Mouse (Mus musculus) CH12.LX (cell line): Measurements from ENCODE around the gene Atf1. TPM values are rescaled to one million over a fixed set of nuclear protein-coding genes. Genes with fewer than 3 reads are reported as not detected.
A peak's percentile ranks its signal among the peaks of the same experiment; 100 is the strongest.

ENCODE experiments used
- DNase-seq: peaks from one replicate; pipeline ENCODE4 v3.0.0-alpha.2; 2013; ENCODE audit errors: extremely low read depth
- H3K27ac ChIP-seq: 2 replicates; pipeline ENCODE4 v1.5.1; 2012; ENCODE audit warnings: low read depth, mild to moderate bottlenecking, control low read depth, moderate library complexity; ENCODE audit not compliant: insufficient read depth
- H3K27me3 ChIP-seq: replicated peaks from 2 replicates; pipeline ENCODE3; 2012; ENCODE audit warnings: inconsistent platforms
- H3K36me3 ChIP-seq, 2 experiments: replicated peaks in 1 of 2; 2 replicates each; pipeline versions ENCODE3 to v1.6.1; 2012; ENCODE audit warnings: inconsistent platforms in 1 of 2, low read length in 1 of 2, mild to moderate bottlenecking in 1 of 2, mixed read lengths in 1 of 2, moderate library complexity in 1 of 2; ENCODE audit not compliant: control insufficient read depth in 1 of 2, insufficient read depth in 1 of 2
- H3K4me1 ChIP-seq, 2 experiments: 2 replicates each; pipeline ENCODE4 v1.6.1; 2012; ENCODE audit warnings: inconsistent platforms in 1 of 2, moderate library complexity in 1 of 2; ENCODE audit not compliant: insufficient read depth in 2 of 2, control insufficient read depth in 1 of 2
- H3K4me2 ChIP-seq: 2 replicates; pipeline ENCODE4 v1.6.1; 2012; ENCODE audit warnings: low read depth, mild to moderate bottlenecking, control low read depth; ENCODE audit not compliant: poor library complexity, insufficient read depth, severe bottlenecking
- H3K4me3 ChIP-seq, 3 experiments: fragments of 150-350 bp in 1 of 3; sonication (generic) in 1 of 3; replicated peaks in 1 of 3; 2 replicates each; pipeline versions ENCODE3 to v1.5.1; 2011 to 2012; ENCODE audit warnings: low read depth in 2 of 3, low read length in 2 of 3, mild to moderate bottlenecking in 2 of 3, moderate library complexity in 2 of 3, control low read depth in 1 of 3, improper control_type of control experiment in 1 of 3, inconsistent platforms in 1 of 3, mixed read lengths in 1 of 3; ENCODE audit not compliant: poor library complexity in 1 of 3
- H3K79me2 ChIP-seq: replicated peaks from 2 replicates; pipeline ENCODE4 v1.6.1; 2012; ENCODE audit warnings: mild to moderate bottlenecking, moderate library complexity; ENCODE audit not compliant: control insufficient read depth, poor library complexity, insufficient read depth, severe bottlenecking; ENCODE audit errors: extremely low read depth
- H3K9ac ChIP-seq: 2 replicates; pipeline ENCODE4 v1.6.1; 2012; ENCODE audit warnings: low read depth, mild to moderate bottlenecking, control low read depth, moderate library complexity; ENCODE audit not compliant: insufficient read depth
- H3K9me3 ChIP-seq: replicated peaks from 2 replicates; pipeline ENCODE3; 2012; ENCODE audit warnings: low read length, inconsistent platforms, mixed read lengths
- CHD1 ChIP-seq: IDR thresholded peaks from 2 replicates; pipeline ENCODE4 v1.6.1; 2012; ENCODE audit warnings: low read depth, low read length, improper control_type of control experiment, inconsistent platforms
- CTCF ChIP-seq, 2 experiments: IDR thresholded peaks in 1 of 2; conservative IDR thresholded peaks in 1 of 2; 2 replicates each; pipeline ENCODE4 v1.5.1; 2011 to 2012; ENCODE audit warnings: low read depth in 2 of 2, low read length in 2 of 2, improper control_type of control experiment in 1 of 2, inconsistent platforms in 1 of 2, mild to moderate bottlenecking in 1 of 2, moderate library complexity in 1 of 2
- E2F4 ChIP-seq: IDR thresholded peaks from 2 replicates; pipeline ENCODE4 v1.6.1; 2011; ENCODE audit warnings: low read depth, low read length, improper control_type of control experiment; ENCODE audit not compliant: insufficient replicate concordance
- ETS1 ChIP-seq: conservative IDR thresholded peaks from 2 replicates; pipeline ENCODE4 v1.6.1; 2012; ENCODE audit warnings: low read depth, mild to moderate bottlenecking, inconsistent platforms, low read length, improper control_type of control experiment, moderate library complexity
- HCFC1 ChIP-seq: IDR thresholded peaks from 2 replicates; pipeline ENCODE4 v1.6.1; 2012; ENCODE audit warnings: low read depth, mild to moderate bottlenecking, inconsistent platforms, low read length, improper control_type of control experiment
- JUND ChIP-seq: conservative IDR thresholded peaks from 2 replicates; pipeline ENCODE4 v1.6.1; 2011; ENCODE audit warnings: low read depth, low read length, improper control_type of control experiment
- MAX ChIP-seq: IDR thresholded peaks from 2 replicates; pipeline ENCODE4 v1.6.1; 2011; ENCODE audit warnings: low read length, improper control_type of control experiment
- MEF2A ChIP-seq: IDR thresholded peaks from 2 replicates; pipeline ENCODE4 v1.6.1; 2014; ENCODE audit warnings: low read depth, mild to moderate bottlenecking, inconsistent platforms, low read length, improper control_type of control experiment, borderline replicate concordance
- MXI1 ChIP-seq: IDR thresholded peaks from 2 replicates; pipeline ENCODE4 v1.6.1; 2011; ENCODE audit warnings: mild to moderate bottlenecking, low read depth, low read length, improper control_type of control experiment
- MYC ChIP-seq: IDR thresholded peaks from 2 replicates; pipeline ENCODE4 v1.6.1; 2011; ENCODE audit warnings: low read depth, mild to moderate bottlenecking, improper control_type of control experiment, low read length
- PAX5 ChIP-seq: IDR thresholded peaks from 2 replicates; pipeline ENCODE4 v1.6.1; 2012; ENCODE audit warnings: low read length, inconsistent platforms, mixed read lengths
- POLR2A ChIP-seq: IDR thresholded peaks from 2 replicates; pipeline ENCODE4 v1.6.1; 2011; ENCODE audit warnings: low read depth, mild to moderate bottlenecking, improper control_type of control experiment, low read length
- RAD21 ChIP-seq: IDR thresholded peaks from 2 replicates; pipeline ENCODE4 v1.6.1; 2011; ENCODE audit warnings: low read depth, mild to moderate bottlenecking, low read length, improper control_type of control experiment, moderate library complexity
- RCOR1 ChIP-seq: conservative IDR thresholded peaks from 2 replicates; pipeline ENCODE4 v1.6.1; 2012; ENCODE audit warnings: low read depth, mild to moderate bottlenecking, inconsistent platforms, low read length, improper control_type of control experiment
- SMC3 ChIP-seq: IDR thresholded peaks from 2 replicates; pipeline ENCODE4 v1.6.1; 2011; ENCODE audit warnings: low read depth, low read length, improper control_type of control experiment
- ZC3H11A ChIP-seq: IDR thresholded peaks from 2 replicates; pipeline ENCODE4 v1.6.1; 2012; ENCODE audit warnings: low read depth, mild to moderate bottlenecking, inconsistent platforms, low read length, improper control_type of control experiment
- dilution Hi-C: fragments of 300-500 bp; cut with MboI; formaldehyde crosslinking; loops from 2 replicates; pipeline ENCODE4 v1.14.3; 2020; ENCODE audit warnings: low sequenced_read_pairs; ENCODE audit not compliant: extremely low pct_unique_long_range_greater_than_20kb, extremely low pct_ligation_motif_present
- in situ Hi-C: fragments of 300-500 bp; cut with MboI; formaldehyde crosslinking; loops from 3 replicates; pipeline ENCODE4 v1.14.3; 2019; ENCODE audit warnings: low sequenced_read_pairs, low pct_ligation_motif_present, low pct_unique_long_range_greater_than_20kb, mixed read lengths
- polyA plus RNA-seq: library from polyadenylated mRNA; unstranded; fragments of >175 nt; gene quantifications from 2 replicates; pipeline ENCODE4 v1.2.1, GENCODE M21; 2012; ENCODE audit warnings: low read depth; ENCODE audit not compliant: insufficient read length
- total RNA-seq, 2 experiments: library from RNA; depleted of rRNA; stranded (reverse); fragments of 300-350 nt in 1 of 2; fragments of >200 nt in 1 of 2; gene quantifications; 2 replicates each; pipeline ENCODE4 v1.2.3; 2012 to 2014

Atf1 gene
- total and polyA plus RNA-seq, 3 experiments: 28.2 to 133 (median 51.1) TPM

DNA sequence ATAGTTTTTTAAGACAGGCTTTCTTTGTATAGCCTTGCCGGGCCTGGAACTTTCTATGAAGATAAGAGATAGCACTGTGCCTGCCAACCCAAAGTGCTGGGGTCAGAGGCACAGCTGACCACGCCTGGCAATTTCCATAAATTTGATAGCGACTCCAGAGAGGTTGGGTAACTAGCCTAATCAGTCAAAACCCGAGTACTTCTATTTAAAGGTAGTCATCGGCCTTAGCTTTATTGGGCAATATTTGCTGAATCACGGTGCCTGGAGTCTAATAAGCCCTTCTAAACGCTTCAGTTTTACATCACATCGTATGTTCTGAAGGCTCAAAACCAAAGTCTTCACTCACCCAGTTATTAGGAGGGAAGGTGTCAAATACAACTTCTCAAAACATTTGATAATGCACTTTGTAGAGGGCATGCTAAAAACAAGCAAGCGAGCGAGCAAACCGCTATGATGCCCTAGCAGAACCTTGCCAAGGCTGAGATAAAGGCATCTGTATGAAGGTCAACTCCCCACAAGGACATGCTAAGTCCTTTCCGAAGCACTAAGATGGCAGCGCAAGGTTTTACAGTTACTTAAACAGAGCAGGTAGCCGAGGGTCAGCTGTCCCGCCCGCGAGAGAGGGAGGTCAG lies 472 bp upstream of the Atf1 start (continued):
- TF ChIP-seq MXI1 (peak; percentile 72; the same call in 1 of the 2 replicates), E2F4 (no peak), ZC3H11A (no peak), PAX5 (no peak), JUND (no peak), POLR2A (peak; percentile 91; the same call in 1 of the 2 replicates), RCOR1 (no peak)

DNA sequence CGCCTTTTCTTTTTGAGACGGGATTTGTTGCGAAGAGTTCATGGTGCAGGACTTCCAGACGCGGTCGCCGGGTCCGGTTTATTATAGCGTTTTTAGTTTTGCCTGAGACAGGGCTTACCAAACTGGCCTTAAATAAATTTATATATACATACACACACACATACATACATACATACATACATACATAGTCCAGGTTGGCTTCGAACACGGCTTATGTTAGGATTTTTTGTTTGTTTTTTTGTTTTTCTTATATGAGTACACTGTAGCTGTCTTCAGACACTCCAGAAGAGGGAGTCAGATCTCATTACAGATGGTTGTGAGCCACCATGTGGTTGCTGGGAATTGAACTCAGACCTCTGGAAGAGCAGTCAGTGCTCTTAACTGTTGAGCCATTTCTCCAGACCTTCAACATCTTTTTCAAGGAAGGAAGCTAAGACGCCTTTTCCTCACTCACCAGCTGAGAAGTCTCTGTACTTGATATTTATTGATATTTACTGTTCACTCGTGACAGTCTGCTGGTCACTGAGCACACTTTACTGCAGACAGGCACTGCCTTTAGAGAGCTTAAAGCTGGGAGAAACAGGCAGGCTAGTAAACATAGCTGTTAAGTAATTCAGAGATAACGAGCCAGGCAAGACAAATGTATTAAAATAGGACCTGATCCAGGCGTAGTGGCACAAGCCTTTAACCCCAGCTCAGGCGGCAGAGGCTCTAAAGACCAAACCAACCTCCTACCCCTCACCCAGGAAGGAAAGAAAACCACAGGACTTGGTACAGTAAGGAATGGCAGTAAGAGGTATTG lies 1.1 kb downstream of the Atf1 start:
- peaks cover 3 to 37% of the 10 kb centered on the region in 2 experiments for H3K4me1 ChIP-seq
- peaks cover 7 to 42% of the 10 kb centered on the region in 2 experiments for H3K36me3 ChIP-seq

DNA sequence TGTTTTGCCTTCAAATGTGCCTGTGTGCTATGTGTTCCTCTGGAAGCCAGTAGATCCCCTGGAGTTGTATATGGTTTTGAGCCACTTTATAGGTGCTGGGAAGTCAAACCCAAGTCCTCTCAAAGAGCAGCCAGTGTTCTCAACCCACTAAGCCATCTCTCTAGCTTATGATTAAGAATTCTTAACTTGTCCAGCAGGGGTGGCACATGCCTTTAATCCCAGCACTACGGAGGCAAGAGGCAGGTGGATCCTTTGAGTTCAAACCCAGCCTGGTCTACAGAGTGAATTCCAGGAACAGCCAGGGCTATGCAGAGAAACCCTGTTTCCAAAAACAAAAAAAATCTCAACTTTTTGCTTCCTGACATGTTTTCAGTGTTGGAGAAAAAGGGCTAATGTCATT lies 3.0 kb downstream of the Atf1 start:
- 0 out of 2 replicates have a peak overlapping the region, but pooled peaks have one; percentile 4 for H3K9ac ChIP-seq
- no peaks in the 10 kb centered on the region for H3K27me3 ChIP-seq
- H3K4me3 ChIP-seq: no peak overlapping the region
- TF ChIP-seq CTCF (conservative IDR thresholded peaks at IDR 0.05 in 1 of 2, IDR thresholded peaks at IDR 0.05 in 1 of 2; ENCODE audit: low read depth in 2 of 2, low read length in 2 of 2) (peak in 1 of 2 experiments; percentile 37; a peak in 1 of 4 replicates), SMC3 (no peak), MEF2A (no peak)
- H3K4me1 ChIP-seq: peaks cover 3 to 37% of the 10 kb centered on the region in 2 experiments
- H3K9me3 ChIP-seq: no peaks in the 10 kb centered on the region
- peak; percentile 35 for DNase-seq
- in situ Hi-C loops: no loop called here
- peaks cover 20 to 41% of the 10 kb centered on the region in 2 experiments for H3K36me3 ChIP-seq
- no peak overlapping the region for H3K27ac ChIP-seq
- dilution Hi-C loops: no loop called here
- H3K4me2 ChIP-seq: no peak overlapping the region
- peaks cover 61% of the 10 kb centered on the region for H3K79me2 ChIP-seq

More for the DNA sequence above, 1.1 kb downstream of the Atf1 start:
- DNase-seq: no peak
- TF ChIP-seq CHD1: 0 out of 2 replicates have a peak, but pooled peaks have one; percentile 55
- peak; percentile 93 for TF ChIP-seq MYC
- TF ChIP-seq CTCF (conservative IDR thresholded peaks at IDR 0.05 in 1 of 2, IDR thresholded peaks at IDR 0.05 in 1 of 2; ENCODE audit: low read depth in 2 of 2, low read length in 2 of 2): peak in 1 of 2 experiments; percentile 61; a peak in 2 of 4 replicates
- no peak for TF ChIP-seq ETS1
- peak; percentile 15 for TF ChIP-seq RAD21
- TF ChIP-seq MAX: peak; percentile 67; the same call in 1 of the 2 replicates
- peak; percentile 25; the same call in 1 of the 2 replicates for TF ChIP-seq SMC3
- TF ChIP-seq HCFC1: no peak; the same call in 1 of the 2 replicates
- dilution Hi-C loops: no loop called here
- H3K9me3 ChIP-seq: peaks cover 11% of the 10 kb centered on the region
- H3K27me3 ChIP-seq: no peaks in the 10 kb centered on the region
- H3K4me2 ChIP-seq: peak overlapping the region; percentile 84
- H3K9ac ChIP-seq: peak overlapping the region; percentile 98
- in situ Hi-C loops: no loop called here
- H3K4me3 ChIP-seq: peak overlapping the region; percentile 68 to 95 (median 85)
- peaks cover 53% of the 10 kb centered on the region for H3K79me2 ChIP-seq
- H3K27ac ChIP-seq: peak overlapping the region; percentile 88
